Mouse (Mus musculus) MEL (cell line): ENCODE data around the gene Pigk. TPM values are rescaled to one million over a fixed set of nuclear protein-coding genes. Genes with fewer than 3 reads are reported as not detected.

Source experiments
- DNase-seq: peaks from one replicate; pipeline ENCODE4 v3.0.0; 2011; ENCODE audit warnings: low read depth, low spot score
- H3K27ac ChIP-seq: 2 replicates; pipeline ENCODE4 v1.5.1; 2012; ENCODE audit warnings: low read depth, mild to moderate bottlenecking, control low read depth, low read length, moderate library complexity; ENCODE audit not compliant: control insufficient read depth
- H3K27me3 ChIP-seq, 2 experiments: fragments of 150-350 bp in 1 of 2; sonication (generic) in 1 of 2; 2 replicates each; pipeline ENCODE4 v1.6.1; 2012; ENCODE audit warnings: low read length in 2 of 2, mild to moderate bottlenecking in 2 of 2, improper control_type of control experiment in 1 of 2, moderate library complexity in 1 of 2; ENCODE audit not compliant: insufficient read depth in 2 of 2, control insufficient read depth in 1 of 2
- H3K36me3 ChIP-seq, 2 experiments: 2 replicates each; pipeline ENCODE4 v1.6.1; 2012 to 2014; ENCODE audit warnings: low read length in 2 of 2, improper control_type of control experiment in 1 of 2, inconsistent platforms in 1 of 2, mild to moderate bottlenecking in 1 of 2; ENCODE audit not compliant: insufficient read depth in 2 of 2, control insufficient read depth in 1 of 2
- H3K4me1 ChIP-seq, 2 experiments: fragments of 150-350 bp in 1 of 2; sonication (generic) in 1 of 2; 2 replicates each; pipeline ENCODE4 v1.6.1; 2012; ENCODE audit warnings: low read length in 2 of 2, improper control_type of control experiment in 1 of 2, mild to moderate bottlenecking in 1 of 2; ENCODE audit not compliant: insufficient read depth in 2 of 2, control insufficient read depth in 1 of 2
- H3K4me3 ChIP-seq, 2 experiments: fragments of 150-350 bp in 1 of 2; sonication (generic) in 1 of 2; 2 replicates each; pipeline ENCODE4 v1.5.1; 2012; ENCODE audit warnings: low read depth in 2 of 2, low read length in 2 of 2, mild to moderate bottlenecking in 2 of 2, moderate library complexity in 2 of 2, control low read depth in 1 of 2, improper control_type of control experiment in 1 of 2; ENCODE audit not compliant: control insufficient read depth in 1 of 2, insufficient read depth in 1 of 2
- H3K79me2 ChIP-seq: 2 replicates; pipeline ENCODE4 v1.6.1; 2012; ENCODE audit warnings: mild to moderate bottlenecking, low read length, moderate library complexity; ENCODE audit not compliant: control insufficient read depth, poor library complexity, insufficient read depth
- H3K9ac ChIP-seq: 2 replicates; pipeline ENCODE4 v1.6.1; 2012; ENCODE audit warnings: low read depth, mild to moderate bottlenecking, control low read depth, low read length, moderate library complexity; ENCODE audit not compliant: control insufficient read depth, poor library complexity, severe bottlenecking
- H3K9me3 ChIP-seq: fragments of 150-350 bp; sonication (generic); replicated peaks from 2 replicates; pipeline ENCODE4 v1.6.1; 2012; ENCODE audit warnings: mild to moderate bottlenecking, low read length, improper control_type of control experiment, moderate library complexity; ENCODE audit not compliant: insufficient read depth
- CTCF ChIP-seq, 3 experiments: IDR thresholded peaks in 2 of 3; conservative IDR thresholded peaks in 1 of 3; 2 replicates each; pipeline ENCODE4 v1.5.1; 2011 to 2012; ENCODE audit warnings: low read length in 3 of 3, low read depth in 2 of 3, mild to moderate bottlenecking in 2 of 3, improper control_type of control experiment in 1 of 3, inconsistent platforms in 1 of 3, mixed read lengths in 1 of 3, moderate library complexity in 1 of 3; ENCODE audit not compliant: control insufficient read depth in 1 of 3, insufficient read depth in 1 of 3, poor library complexity in 1 of 3, severe bottlenecking in 1 of 3
- E2F4 ChIP-seq: IDR thresholded peaks from 2 replicates; pipeline ENCODE4 v1.6.1; 2011; ENCODE audit warnings: low read depth, low read length, improper control_type of control experiment, borderline replicate concordance
- ETS1 ChIP-seq: IDR thresholded peaks from 2 replicates; pipeline ENCODE4 v1.6.1; 2012; ENCODE audit warnings: low read depth, mild to moderate bottlenecking, inconsistent platforms, low read length, improper control_type of control experiment, moderate library complexity
- GABPA ChIP-seq: IDR thresholded peaks from 2 replicates; pipeline ENCODE4 v1.6.1; 2012; ENCODE audit warnings: low read depth, mild to moderate bottlenecking, inconsistent platforms, low read length, improper control_type of control experiment, moderate library complexity
- KAT2A ChIP-seq: conservative IDR thresholded peaks from 2 replicates; pipeline ENCODE4 v1.6.1; 2012; ENCODE audit warnings: low read depth, low read length, improper control_type of control experiment, inconsistent platforms
- POLR2A ChIP-seq, 2 experiments: IDR thresholded peaks; 2 replicates each; pipeline ENCODE4 v1.6.1; 2011 to 2012; ENCODE audit warnings: low read length in 2 of 2, mild to moderate bottlenecking in 2 of 2, control low read depth in 1 of 2, improper control_type of control experiment in 1 of 2, low read depth in 1 of 2, moderate library complexity in 1 of 2; ENCODE audit not compliant: control insufficient read depth in 1 of 2, insufficient read depth in 1 of 2, poor library complexity in 1 of 2
- POLR2AphosphoS2 ChIP-seq: IDR thresholded peaks from 2 replicates; pipeline ENCODE4 v1.6.1; 2011; ENCODE audit warnings: low read length, improper control_type of control experiment
- POLR2AphosphoS5 ChIP-seq: IDR thresholded peaks from 2 replicates; pipeline ENCODE4 v1.6.1; 2012; ENCODE audit warnings: low read depth, borderline replicate concordance, mild to moderate bottlenecking, inconsistent platforms, low read length, moderate library complexity, mixed read lengths
- RCOR1 ChIP-seq: IDR thresholded peaks from 2 replicates; pipeline ENCODE4 v1.6.1; 2012; ENCODE audit warnings: low read depth, mild to moderate bottlenecking, inconsistent platforms, low read length, improper control_type of control experiment
- SIN3A ChIP-seq: IDR thresholded peaks from 2 replicates; pipeline ENCODE4 v1.6.1; 2012; ENCODE audit warnings: low read length, improper control_type of control experiment, inconsistent platforms
- TAL1 ChIP-seq: IDR thresholded peaks from 2 replicates; pipeline ENCODE4 v1.6.1; 2012; ENCODE audit warnings: mild to moderate bottlenecking, inconsistent platforms, low read length, moderate library complexity, mixed read lengths
- TBP ChIP-seq: IDR thresholded peaks from 2 replicates; pipeline ENCODE4 v1.8.0; 2011; ENCODE audit warnings: low read depth, low read length, improper control_type of control experiment
- USF1 ChIP-seq: IDR thresholded peaks from 2 replicates; pipeline ENCODE4 v1.6.1; 2014; ENCODE audit warnings: low read depth, mild to moderate bottlenecking, inconsistent platforms, low read length, improper control_type of control experiment, moderate library complexity
- USF2 ChIP-seq, 2 experiments: IDR thresholded peaks; 2 replicates each; pipeline ENCODE4 v1.6.1; 2011 to 2012; ENCODE audit warnings: improper control_type of control experiment in 2 of 2, low read length in 2 of 2, borderline replicate concordance in 1 of 2, inconsistent platforms in 1 of 2, low read depth in 1 of 2, mild to moderate bottlenecking in 1 of 2; ENCODE audit not compliant: insufficient read depth in 1 of 2
- ZKSCAN1 ChIP-seq: IDR thresholded peaks from 2 replicates; pipeline ENCODE4 v1.6.1; 2012; ENCODE audit warnings: low read depth, mild to moderate bottlenecking, inconsistent platforms, low read length, improper control_type of control experiment, moderate library complexity
- ZMIZ1 ChIP-seq: IDR thresholded peaks from 2 replicates; pipeline ENCODE4 v1.6.1; 2012; ENCODE audit warnings: low read depth, mild to moderate bottlenecking, inconsistent platforms, low read length, improper control_type of control experiment, moderate library complexity
- polyA plus RNA-seq, 2 experiments: library from polyadenylated mRNA; stranded (reverse) in 1 of 2; unstranded in 1 of 2; fragments of >175 nt in 1 of 2; fragments of >200 nt in 1 of 2; gene quantifications; 2 replicates each; pipeline versions ENCODE4 v1.2.1 to v1.2.4; 2012; ENCODE audit warnings: low replicate concordance in 2 of 2, low read depth in 1 of 2; ENCODE audit not compliant: insufficient read length in 2 of 2, insufficient read depth in 1 of 2, missing spikeins in 1 of 2
- total RNA-seq: library from RNA; depleted of rRNA; stranded (reverse); fragments of 300-350 nt; gene quantifications from 2 replicates; pipeline ENCODE4 v1.2.3, GENCODE M21; 2012

The Pigk gene
- total and polyA plus RNA-seq, 3 experiments = 14.6 to 17.8 TPM; not detected in 1

GRCm38 (mm10) chr3:152753920-152754764 lies 40.2 kb downstream of the Pigk start:
- Histone ChIP-seq H3K36me3 (peaks cover 0 to 13% of the 10 kb centered on the region in 2 experiments; a peak in 2 of 4 replicates), H3K27me3 (no peaks in the 10 kb centered on the region)
- no peak for TF ChIP-seq POLR2AphosphoS5
- TF ChIP-seq POLR2A (IDR thresholded peaks at IDR 0.05; ENCODE audit: control insufficient read depth in 1 of 2, insufficient read depth in 1 of 2, low read depth in 1 of 2, low read length in 2 of 2, poor library complexity in 1 of 2) = no peak
- TF ChIP-seq ZKSCAN1 = no peak
- no peak for TF ChIP-seq USF2 (IDR thresholded peaks at IDR 0.05; ENCODE audit: borderline replicate concordance in 1 of 2, insufficient read depth in 1 of 2, low read depth in 1 of 2, low read length in 2 of 2)
- TF ChIP-seq TBP = no peak
- TF ChIP-seq ZMIZ1 = no peak
- TF ChIP-seq E2F4 = no peak
- TF ChIP-seq POLR2AphosphoS2 = no peak
- no peak for TF ChIP-seq TAL1
- TF ChIP-seq CTCF (IDR thresholded peaks at IDR 0.05 in 2 of 3, conservative IDR thresholded peaks at IDR 0.05 in 1 of 3; ENCODE audit: control insufficient read depth in 1 of 3, insufficient read depth in 1 of 3, low read depth in 2 of 3, low read length in 3 of 3, poor library complexity in 1 of 3, severe bottlenecking in 1 of 3) = no peak
- TF ChIP-seq RCOR1 = no peak
- TF ChIP-seq ETS1 = no peak
- TF ChIP-seq KAT2A = no peak
- TF ChIP-seq GABPA = no peak
- TF ChIP-seq SIN3A = no peak
- TF ChIP-seq, all 39 proteins: peak for 0
- no peak for DNase-seq
- peaks cover 3 to 15% of the 10 kb centered on the region in 2 experiments; a peak in 2 of 4 replicates for H3K4me1 ChIP-seq
- no peaks in the 10 kb centered on the region for H3K79me2 ChIP-seq
- no peak overlapping the region for H3K27ac ChIP-seq
- no peak overlapping the region for H3K4me3 ChIP-seq
- H3K9ac ChIP-seq = no peak overlapping the region
- no peaks in the 10 kb centered on the region for H3K9me3 ChIP-seq

GRCm38 (mm10) chr3:152755515-152755914 lies 41.6 kb downstream of the Pigk start:
- H3K9ac ChIP-seq = no peak overlapping the region
- no peaks in the 10 kb centered on the region for H3K27me3 ChIP-seq
- H3K4me3 ChIP-seq = no peak overlapping the region
- H3K36me3 ChIP-seq = no peaks in the 10 kb centered on the region; a peak in 1 of 4 replicates
- no peaks in the 10 kb centered on the region for H3K79me2 ChIP-seq
- no peak overlapping the region for H3K27ac ChIP-seq
- DNase-seq = no peak
- TF ChIP-seq USF1 (peak; percentile 44; the same call in 1 of the 2 replicates), RCOR1 (no peak)
- TF ChIP-seq, all 39 proteins: peak for 1
- Histone ChIP-seq H3K4me1 (peaks cover 0 to 7% of the 10 kb centered on the region in 2 experiments; a peak in 2 of 4 replicates), H3K9me3 (no peaks in the 10 kb centered on the region)
